Mouse (Mus musculus): ENCODE results near the gene Supt20. TPM values are rescaled to one million over a fixed set of nuclear protein-coding genes. Genes with fewer than 3 reads are reported as not detected.
A peak's percentile ranks its signal among the peaks of the same experiment; 100 is the strongest.

The Supt20 gene
- total and polyA plus RNA-seq, 3 experiments: 34.1 to 69.5 (median 38.6) TPM

DNA sequence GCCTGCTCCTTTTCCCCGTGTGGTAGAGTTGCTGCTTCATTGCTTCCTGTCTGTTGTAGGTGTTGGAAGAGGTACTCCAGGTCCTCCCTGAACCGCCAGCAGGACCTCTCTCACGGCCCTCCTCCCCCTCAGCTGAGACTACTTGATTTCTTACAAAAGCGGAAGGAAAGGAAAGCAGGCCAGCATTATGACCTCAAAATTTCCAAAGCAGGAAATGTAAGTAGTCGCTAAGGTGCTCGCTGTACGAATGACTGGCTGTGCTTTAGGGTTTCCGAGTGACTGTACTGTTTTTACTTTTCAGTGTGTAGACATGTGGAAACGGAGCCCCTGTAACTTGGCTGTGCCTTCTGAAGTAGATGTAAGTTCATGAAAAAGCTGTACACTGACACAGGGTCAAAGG lies 16.4 kb downstream of the Supt20 start (continued):
- TF ChIP-seq ETS1 (conservative IDR thresholded peaks at IDR 0.05; ENCODE audit: low read depth, low read length) (peak; percentile 96), NELFE (IDR thresholded peaks at IDR 0.05; ENCODE audit: low read depth, low read length) (no peak), MAFK (IDR thresholded peaks at IDR 0.05; ENCODE audit: insufficient replicate concordance, low read length) (no peak), JUND (conservative IDR thresholded peaks at IDR 0.05; ENCODE audit: low read depth, low read length) (peak; percentile 89)

DNA sequence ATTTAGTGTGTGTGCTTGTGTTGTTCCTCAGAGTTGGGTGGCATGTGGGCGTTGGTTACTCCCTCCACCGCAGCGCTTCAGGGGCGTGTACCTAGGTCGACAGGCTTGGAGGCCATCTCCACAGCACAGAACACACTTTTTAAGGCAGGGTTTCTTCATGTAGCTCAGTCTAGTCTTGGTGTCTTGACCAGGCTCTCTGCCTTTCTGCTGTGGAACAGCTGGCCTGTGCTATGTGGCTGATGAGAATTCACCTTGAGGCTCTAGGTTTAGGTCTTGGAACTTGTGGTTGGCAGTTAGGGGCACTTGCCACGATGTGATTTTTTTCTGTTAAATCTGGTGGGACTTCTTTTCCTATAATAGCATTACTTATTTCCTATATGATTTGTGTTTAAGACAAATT lies 21.6 kb downstream of the Supt20 start, which contains the start of gene Gm21958:
Gm21958 (minus strand) TSS at position 101 of the 400 bp plus-strand sequence.
- no peaks in the 10 kb centered on the region for H3K9me3 ChIP-seq (replicated peaks; ENCODE audit: low read length)
- H3K27ac ChIP-seq (ENCODE audit: insufficient read depth, low read depth): no peak within 1 kb of the TSS
- no peak for DNase-seq (ENCODE audit: extremely low read depth)
- in situ Hi-C loops (cut with MboI; ENCODE audit: low pct_ligation_motif_present, low pct_unique_long_range_greater_than_20kb, low sequenced_read_pairs) (no loop called here), dilution Hi-C loops (cut with MboI; ENCODE audit: extremely low pct_ligation_motif_present, extremely low pct_unique_long_range_greater_than_20kb, low sequenced_read_pairs) (no loop called here)
- H3K4me2 ChIP-seq (ENCODE audit: insufficient read depth, low read depth, poor library complexity, severe bottlenecking): no peak within 1 kb of the TSS
- no peaks in the 10 kb centered on the region for H3K27me3 ChIP-seq (replicated peaks)
- H3K36me3 ChIP-seq (replicated peaks in 1 of 2; ENCODE audit: control insufficient read depth in 1 of 2, insufficient read depth in 1 of 2, low read length in 1 of 2): peaks cover 61 to 91% of the 10 kb centered on the region in 2 experiments
- H3K4me3 ChIP-seq (replicated peaks in 1 of 3; ENCODE audit: low read depth in 2 of 3, low read length in 2 of 3, poor library complexity in 1 of 3): no peak within 1 kb of the TSS
- H3K9ac ChIP-seq (ENCODE audit: insufficient read depth, low read depth): no peak within 1 kb of the TSS
- H3K4me1 ChIP-seq (ENCODE audit: control insufficient read depth in 1 of 2, insufficient read depth in 2 of 2): peaks cover 1 to 40% of the 10 kb centered on the region in 2 experiments; a peak in 3 of 4 replicates
- H3K79me2 ChIP-seq (replicated peaks; ENCODE audit: control insufficient read depth, extremely low read depth, insufficient read depth, poor library complexity, severe bottlenecking): 0 out of 2 replicates have a peak, but pooled peaks cover 9% of the 10 kb centered on the region
- TF ChIP-seq PAX5 (IDR thresholded peaks at IDR 0.05; ENCODE audit: low read length) (no peak), MEF2A (IDR thresholded peaks at IDR 0.05; ENCODE audit: borderline replicate concordance, low read depth, low read length) (no peak)

DNA sequence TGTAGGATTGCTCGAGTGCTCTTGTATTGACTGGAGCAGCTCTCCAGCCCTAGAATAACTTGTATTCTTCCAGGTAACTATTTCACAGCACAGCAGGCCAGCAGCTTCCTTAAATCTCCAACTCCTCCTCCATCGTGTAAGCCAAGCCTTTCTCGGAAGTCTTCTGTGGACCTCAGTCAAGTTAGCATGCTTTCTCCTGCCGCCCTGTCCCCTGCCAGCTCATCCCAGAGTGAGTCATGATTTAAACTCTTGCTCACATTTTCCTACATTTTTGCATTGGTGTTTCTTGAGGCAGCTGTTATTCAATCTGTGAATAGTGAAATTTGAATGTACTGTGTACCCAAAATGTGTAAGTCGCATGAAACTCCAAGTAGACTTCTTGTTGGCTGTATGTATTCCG lies 22.9 kb downstream of the Supt20 start:
- H3K27ac ChIP-seq (ENCODE audit: insufficient read depth, low read depth): no peak overlapping the region
- H3K9ac ChIP-seq (ENCODE audit: insufficient read depth, low read depth): no peak overlapping the region
- no peak overlapping the region for H3K4me3 ChIP-seq (replicated peaks in 1 of 3; ENCODE audit: low read depth in 2 of 3, low read length in 2 of 3, poor library complexity in 1 of 3)
- TF ChIP-seq E2F4 (IDR thresholded peaks at IDR 0.05; ENCODE audit: insufficient replicate concordance, low read depth, low read length): no peak
- TF ChIP-seq RCOR1 (conservative IDR thresholded peaks at IDR 0.05; ENCODE audit: low read depth, low read length): no peak
- peak; percentile 54; the same call in 1 of the 2 replicates for TF ChIP-seq ETS1 (conservative IDR thresholded peaks at IDR 0.05; ENCODE audit: low read depth, low read length)
- TF ChIP-seq JUN (IDR thresholded peaks at IDR 0.05; ENCODE audit: insufficient read depth, low read depth, low read length): no peak
- in situ Hi-C loops (cut with MboI; ENCODE audit: low pct_ligation_motif_present, low pct_unique_long_range_greater_than_20kb, low sequenced_read_pairs): no loop called here
- H3K4me2 ChIP-seq (ENCODE audit: insufficient read depth, low read depth, poor library complexity, severe bottlenecking): no peak overlapping the region
- peaks cover 58 to 86% of the 10 kb centered on the region in 2 experiments for H3K36me3 ChIP-seq (replicated peaks in 1 of 2; ENCODE audit: control insufficient read depth in 1 of 2, insufficient read depth in 1 of 2, low read length in 1 of 2)
- dilution Hi-C loops (cut with MboI; ENCODE audit: extremely low pct_ligation_motif_present, extremely low pct_unique_long_range_greater_than_20kb, low sequenced_read_pairs): no loop called here
- H3K9me3 ChIP-seq (replicated peaks; ENCODE audit: low read length): no peaks in the 10 kb centered on the region
- H3K4me1 ChIP-seq (ENCODE audit: control insufficient read depth in 1 of 2, insufficient read depth in 2 of 2): peaks cover 0 to 31% of the 10 kb centered on the region in 2 experiments; a peak in 2 of 4 replicates
- H3K27me3 ChIP-seq (replicated peaks): no peaks in the 10 kb centered on the region
- H3K79me2 ChIP-seq (replicated peaks; ENCODE audit: control insufficient read depth, extremely low read depth, insufficient read depth, poor library complexity, severe bottlenecking): 0 out of 2 replicates have a peak, but pooled peaks cover 7% of the 10 kb centered on the region
- no peak for DNase-seq (ENCODE audit: extremely low read depth)

DNA sequence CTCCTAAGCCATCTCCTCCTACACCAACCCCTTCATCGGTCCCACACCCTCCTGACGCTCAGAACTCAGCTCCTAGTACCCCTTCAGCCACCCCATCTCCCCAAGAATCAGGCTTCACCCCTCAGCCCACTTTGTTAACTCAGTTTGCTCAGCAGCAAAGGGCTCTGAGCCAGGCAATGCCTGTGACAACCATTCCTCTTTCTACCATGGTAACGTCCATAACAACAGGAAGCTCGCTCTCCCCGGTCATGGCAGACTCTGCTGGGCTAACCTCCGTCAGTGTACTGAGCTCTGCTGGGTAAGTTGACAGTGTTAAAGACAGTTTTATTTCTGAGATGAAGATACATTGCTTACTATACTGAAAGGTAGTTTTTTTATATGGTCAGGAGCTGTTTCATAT lies 24.7 kb downstream of the Supt20 start:
- TF ChIP-seq TCF12 (IDR thresholded peaks at IDR 0.05; ENCODE audit: low read depth, low read length): no peak
- TF ChIP-seq RAD21 (IDR thresholded peaks at IDR 0.05; ENCODE audit: low read depth, low read length): no peak
- TF ChIP-seq ZNF384 (IDR thresholded peaks at IDR 0.05; ENCODE audit: low read depth, low read length): no peak
- no peak for TF ChIP-seq TBP (conservative IDR thresholded peaks at IDR 0.05; ENCODE audit: low read depth, low read length)
- TF ChIP-seq SIN3A (IDR thresholded peaks at IDR 0.05; ENCODE audit: low read length): no peak
- TF ChIP-seq ELF1 (IDR thresholded peaks at IDR 0.05; ENCODE audit: low read depth, low read length): no peak
- no peak for TF ChIP-seq RCOR1 (conservative IDR thresholded peaks at IDR 0.05; ENCODE audit: low read depth, low read length)
- no peak for TF ChIP-seq CHD1 (IDR thresholded peaks at IDR 0.05; ENCODE audit: low read depth, low read length)
- TF ChIP-seq NRF1 (IDR thresholded peaks at IDR 0.05; ENCODE audit: low read depth, low read length): no peak
- no peak for TF ChIP-seq NELFE (IDR thresholded peaks at IDR 0.05; ENCODE audit: low read depth, low read length)
- TF ChIP-seq MXI1 (IDR thresholded peaks at IDR 0.05; ENCODE audit: low read depth, low read length): no peak
- Histone ChIP-seq H3K79me2 (replicated peaks; ENCODE audit: control insufficient read depth, extremely low read depth, insufficient read depth, poor library complexity, severe bottlenecking) (peaks cover 4% of the 10 kb centered on the region), H3K4me1 (ENCODE audit: control insufficient read depth in 1 of 2, insufficient read depth in 2 of 2) (peaks cover 0 to 37% of the 10 kb centered on the region in 2 experiments; a peak in 2 of 4 replicates), H3K9me3 (replicated peaks; ENCODE audit: low read length) (no peaks in the 10 kb centered on the region), H3K27me3 (replicated peaks) (no peaks in the 10 kb centered on the region), H3K4me3 (replicated peaks in 1 of 3; ENCODE audit: low read depth in 2 of 3, low read length in 2 of 3, poor library complexity in 1 of 3) (no peak overlapping the region), H3K36me3 (replicated peaks in 1 of 2; ENCODE audit: control insufficient read depth in 1 of 2, insufficient read depth in 1 of 2, low read length in 1 of 2) (peaks cover 56 to 86% of the 10 kb centered on the region in 2 experiments), H3K27ac (ENCODE audit: insufficient read depth, low read depth) (no peak overlapping the region), H3K9ac (ENCODE audit: insufficient read depth, low read depth) (no peak overlapping the region), H3K4me2 (ENCODE audit: insufficient read depth, low read depth, poor library complexity, severe bottlenecking) (no peak overlapping the region)
- dilution Hi-C loops (cut with MboI; ENCODE audit: extremely low pct_ligation_motif_present, extremely low pct_unique_long_range_greater_than_20kb, low sequenced_read_pairs): no loop called here
- in situ Hi-C loops (cut with MboI; ENCODE audit: low pct_ligation_motif_present, low pct_unique_long_range_greater_than_20kb, low sequenced_read_pairs): no loop called here
- DNase-seq (ENCODE audit: extremely low read depth): no peak
